Mouse (Mus musculus) G1E (cell line): Measurements from ENCODE around the gene P4hb. TPM values are rescaled to one million over a fixed set of nuclear protein-coding genes. Genes with fewer than 3 reads are reported as not detected.

Source experiments
- ATAC-seq: 2 replicates; pipeline ENCODE4 v1.8.0; 2016; ENCODE audit warnings: mild to moderate bottlenecking; ENCODE audit not compliant: insufficient number of reproducible peaks, poor library complexity, low FRiP score, severe bottlenecking; ENCODE audit errors: extremely low read depth
- DNase-seq: peaks from one replicate; pipeline ENCODE4 v3.0.0; 2012; ENCODE audit warnings: low spot score
- H3K27me3 ChIP-seq: 2 replicates; pipeline ENCODE4 v1.6.1; 2012; ENCODE audit warnings: mild to moderate bottlenecking, low read length, inconsistent platforms; ENCODE audit not compliant: insufficient read depth
- H3K36me3 ChIP-seq: replicated peaks from 2 replicates; pipeline ENCODE3; 2012; ENCODE audit warnings: mild to moderate bottlenecking, inconsistent platforms
- H3K4me1 ChIP-seq: 2 replicates; pipeline ENCODE4 v1.6.1; 2012; ENCODE audit warnings: low read depth, low read length, inconsistent platforms, mixed read lengths; ENCODE audit not compliant: insufficient read depth
- H3K4me3 ChIP-seq: 2 replicates; pipeline ENCODE4 v1.5.1; 2012; ENCODE audit warnings: low read depth, mild to moderate bottlenecking, inconsistent platforms, low read length, moderate library complexity, mixed read lengths
- H3K9me3 ChIP-seq: replicated peaks from 2 replicates; pipeline ENCODE4 v1.6.1; 2012; ENCODE audit warnings: inconsistent platforms
- CTCF ChIP-seq: IDR thresholded peaks from 2 replicates; pipeline ENCODE4 v1.5.1; 2012; ENCODE audit warnings: low read depth, low read length, inconsistent platforms, mixed read lengths
- GATA1 ChIP-seq: IDR thresholded peaks from 2 replicates; pipeline ENCODE4 v1.6.1; 2012; ENCODE audit warnings: borderline replicate concordance, low read length, inconsistent platforms, mixed read lengths
- GATA2 ChIP-seq: IDR thresholded peaks from 2 replicates; pipeline ENCODE4 v1.6.1; 2012; ENCODE audit warnings: low read depth, low read length, inconsistent platforms, borderline replicate concordance
- POLR2AphosphoS5 ChIP-seq: IDR thresholded peaks from 2 replicates; pipeline ENCODE4 v1.6.1; 2012; ENCODE audit warnings: low read depth, low read length, inconsistent platforms; ENCODE audit not compliant: insufficient replicate concordance
- TAL1 ChIP-seq: conservative IDR thresholded peaks from 2 replicates; pipeline ENCODE4 v1.6.1; 2012; ENCODE audit warnings: low read depth, low read length, inconsistent platforms, mixed read lengths
- polyA plus RNA-seq: library from polyadenylated mRNA; stranded (reverse); fragments of >175 nt; gene quantifications from 2 replicates; pipeline ENCODE4 v1.2.3, GENCODE M21; 2012
- total RNA-seq, 2 experiments: library from RNA; stranded (forward) in 1 of 2; stranded (reverse) in 1 of 2; fragments of 200-1000 nt in 1 of 2; fragments of >200 nt in 1 of 2; fragmentation: Nextera tagmentation in 1 of 2; gene quantifications; 2 replicates each; pipeline ENCODE4 v1.2.3; 2014 to 2017

P4hb gene
- total and polyA plus RNA-seq, 3 experiments: 289 to 516 (median 414) TPM

DNA sequence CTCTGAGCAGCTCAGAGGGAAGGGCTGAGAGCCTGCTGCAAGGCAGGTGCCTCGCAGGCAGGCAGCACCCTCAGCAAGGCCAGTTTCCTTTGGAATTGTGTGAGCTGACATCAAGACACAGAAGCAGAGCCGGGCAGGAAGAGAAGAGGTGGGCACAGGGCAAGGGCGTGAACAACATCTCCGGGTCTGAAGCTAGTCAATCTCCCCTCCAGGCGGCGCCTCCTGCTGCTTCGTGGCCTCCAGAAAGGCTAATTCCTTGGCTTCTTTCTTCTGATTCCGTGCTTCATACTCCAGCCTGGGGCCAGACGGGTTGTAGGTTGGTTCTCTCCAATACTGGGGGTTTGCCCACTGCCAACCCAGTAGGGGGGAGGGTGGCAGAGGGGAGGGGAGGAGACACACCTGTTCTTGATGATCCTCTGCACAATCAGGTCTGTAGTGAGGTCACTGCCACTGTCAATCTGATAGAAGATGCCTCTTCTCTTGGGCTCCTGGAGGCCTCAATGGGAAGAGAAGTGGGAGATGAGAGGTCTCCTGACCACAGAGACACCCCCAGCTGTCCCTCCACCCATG, 37.5 kb upstream of the P4hb start:
- Histone ChIP-seq H3K27me3 (peaks cover 2% of the 10 kb centered on the region; the same call in 1 of the 2 replicates), H3K4me3 (no peak overlapping the region), H3K4me1 (peaks cover 61% of the 10 kb centered on the region), H3K36me3 (peaks cover 99% of the 10 kb centered on the region), H3K9me3 (no peaks in the 10 kb centered on the region)
- no peak for ATAC-seq
- TF ChIP-seq GATA2 (no peak), CTCF (no peak), GATA1 (no peak), POLR2AphosphoS5 (no peak), TAL1 (no peak)
- DNase-seq: no peak

GRCm38 (mm10) chr11:120609250-120609649, 36.2 kb upstream of the P4hb start:
- H3K4me1 ChIP-seq: peaks cover 52% of the 10 kb centered on the region
- H3K27me3 ChIP-seq: peaks cover 2% of the 10 kb centered on the region; the same call in 1 of the 2 replicates
- TF ChIP-seq GATA1: no peak
- no peak for TF ChIP-seq POLR2AphosphoS5
- TF ChIP-seq GATA2: no peak
- no peak for TF ChIP-seq TAL1
- DNase-seq (no peak), ATAC-seq (peak; percentile 52; the same call in 1 of the 2 replicates)
- no peak overlapping the region for H3K4me3 ChIP-seq
- no peaks in the 10 kb centered on the region for H3K9me3 ChIP-seq
- H3K36me3 ChIP-seq: peaks cover 99% of the 10 kb centered on the region

- Histone ChIP-seq H3K36me3 (peaks cover 99% of the 10 kb centered on the region), H3K9me3 (no peaks in the 10 kb centered on the region), H3K4me3 (no peak within 1 kb of the TSS), H3K4me1 (peaks cover 51% of the 10 kb centered on the region), H3K27me3 (peaks cover 2% of the 10 kb centered on the region; the same call in 1 of the 2 replicates)
- no peak for ATAC-seq
- no peak for TF ChIP-seq GATA2
- no peak for TF ChIP-seq CTCF
- TF ChIP-seq TAL1: no peak
- TF ChIP-seq GATA1: no peak
- no peak for TF ChIP-seq POLR2AphosphoS5
- no peak for DNase-seq
These were observed 35.4 kb upstream of the P4hb start, which contains the start of gene Npb for GRCm38 (mm10) chr11:120608241-120609034. Gene Npb, plus strand, starts transcription at chr11:120608477.

- H3K9me3 ChIP-seq: no peaks in the 10 kb centered on the region
- H3K27me3 ChIP-seq: no peaks in the 10 kb centered on the region
- ATAC-seq (no peak), DNase-seq (no peak)
- H3K4me1 ChIP-seq: peaks cover 50% of the 10 kb centered on the region
- H3K4me3 ChIP-seq: no peak overlapping the region
- TF ChIP-seq GATA1: no peak
- no peak for TF ChIP-seq GATA2
- no peak for TF ChIP-seq TAL1
- TF ChIP-seq CTCF: no peak
- no peak for TF ChIP-seq POLR2AphosphoS5
- peaks cover 99% of the 10 kb centered on the region for H3K36me3 ChIP-seq
These were observed 33.7 kb upstream of the P4hb start for GRCm38 (mm10) chr11:120606764-120607163.

GRCm38 (mm10) chr11:120605667-120606066, 32.6 kb upstream of the P4hb start:
- peaks cover 98% of the 10 kb centered on the region for H3K36me3 ChIP-seq
- TF ChIP-seq GATA1 (no peak), TAL1 (no peak), CTCF (no peak), POLR2AphosphoS5 (no peak), GATA2 (no peak)
- no peaks in the 10 kb centered on the region for H3K27me3 ChIP-seq
- DNase-seq: no peak
- peaks cover 53% of the 10 kb centered on the region for H3K4me1 ChIP-seq
- H3K9me3 ChIP-seq: no peaks in the 10 kb centered on the region
- H3K4me3 ChIP-seq: no peak overlapping the region
- no peak for ATAC-seq

- TF ChIP-seq GATA2 (no peak), CTCF (no peak), GATA1 (no peak), POLR2AphosphoS5 (no peak), TAL1 (no peak)
- ATAC-seq (no peak), DNase-seq (no peak)
- H3K4me1 ChIP-seq: peaks cover 54% of the 10 kb centered on the region
- peaks cover 87% of the 10 kb centered on the region for H3K36me3 ChIP-seq
- H3K4me3 ChIP-seq: no peak overlapping the region
- H3K27me3 ChIP-seq: no peaks in the 10 kb centered on the region
- H3K9me3 ChIP-seq: no peaks in the 10 kb centered on the region
These were observed 30.5 kb upstream of the P4hb start for GRCm38 (mm10) chr11:120603545-120603944.

GRCm38 (mm10) chr11:120600716-120601115, 27.7 kb upstream of the P4hb start:
- no peak for TF ChIP-seq TAL1
- no peak for TF ChIP-seq GATA2
- no peak for TF ChIP-seq GATA1
- TF ChIP-seq CTCF: no peak
- no peak for TF ChIP-seq POLR2AphosphoS5
- H3K27me3 ChIP-seq: no peaks in the 10 kb centered on the region
- H3K4me1 ChIP-seq: peaks cover 59% of the 10 kb centered on the region
- DNase-seq (no peak), ATAC-seq (no peak)
- H3K9me3 ChIP-seq: no peaks in the 10 kb centered on the region
- peaks cover 78% of the 10 kb centered on the region for H3K36me3 ChIP-seq
- H3K4me3 ChIP-seq: no peak overlapping the region
